Mouse (Mus musculus) brain, adult 2 months (tissue): ENCODE measurements around the gene Gadd45a.
"Not testable (repeated sequence)": the region's sequence is repeated elsewhere in the genome, so short reads cannot be mapped to it uniquely, and the experiment has no call there.

ENCODE experiments used
- DNase-seq: peaks from one replicate; pipeline ENCODE4 v3.0.0; 2011; ENCODE audit warnings: low read depth, low spot score

Gadd45a gene

DNA sequence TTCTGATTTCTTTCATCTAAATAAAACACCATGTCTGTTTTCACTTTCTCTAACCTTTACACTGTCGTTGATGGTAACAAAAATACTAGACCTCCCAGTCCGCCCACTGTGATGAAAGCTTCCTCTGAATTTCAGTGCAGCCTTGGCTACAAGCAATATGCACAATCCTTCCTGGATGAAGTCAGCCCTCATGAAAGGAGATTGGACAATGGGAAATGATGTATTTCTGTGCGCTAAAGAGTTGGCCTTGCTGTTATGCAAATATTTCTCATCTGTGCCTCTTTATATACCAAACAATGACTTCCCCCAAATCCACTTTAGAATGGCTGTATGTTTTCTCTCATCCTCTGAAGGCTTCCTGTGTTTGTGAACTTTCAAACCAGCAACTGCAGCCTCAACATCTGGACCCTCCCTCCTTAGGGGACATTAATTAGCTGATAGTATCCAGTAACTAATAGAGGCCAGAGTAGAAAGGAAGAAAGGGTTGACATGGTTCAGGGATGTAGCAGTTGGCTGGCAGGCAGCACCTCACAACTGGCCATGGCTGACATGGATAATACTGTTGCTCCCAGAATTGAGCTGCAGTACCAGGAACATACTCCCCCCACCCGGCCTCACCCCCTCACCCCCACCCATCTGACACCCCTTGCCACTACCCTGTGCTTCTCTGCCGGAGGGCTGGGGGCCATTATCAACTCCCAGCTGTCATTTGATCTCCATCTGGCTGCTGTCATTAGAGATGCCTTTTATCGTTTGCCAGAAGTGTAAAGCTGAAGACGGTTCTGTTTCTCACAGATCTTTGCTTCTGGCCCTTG lies 11.8 kb upstream of the Gadd45a start:
- DNase-seq: no peak

DNA sequence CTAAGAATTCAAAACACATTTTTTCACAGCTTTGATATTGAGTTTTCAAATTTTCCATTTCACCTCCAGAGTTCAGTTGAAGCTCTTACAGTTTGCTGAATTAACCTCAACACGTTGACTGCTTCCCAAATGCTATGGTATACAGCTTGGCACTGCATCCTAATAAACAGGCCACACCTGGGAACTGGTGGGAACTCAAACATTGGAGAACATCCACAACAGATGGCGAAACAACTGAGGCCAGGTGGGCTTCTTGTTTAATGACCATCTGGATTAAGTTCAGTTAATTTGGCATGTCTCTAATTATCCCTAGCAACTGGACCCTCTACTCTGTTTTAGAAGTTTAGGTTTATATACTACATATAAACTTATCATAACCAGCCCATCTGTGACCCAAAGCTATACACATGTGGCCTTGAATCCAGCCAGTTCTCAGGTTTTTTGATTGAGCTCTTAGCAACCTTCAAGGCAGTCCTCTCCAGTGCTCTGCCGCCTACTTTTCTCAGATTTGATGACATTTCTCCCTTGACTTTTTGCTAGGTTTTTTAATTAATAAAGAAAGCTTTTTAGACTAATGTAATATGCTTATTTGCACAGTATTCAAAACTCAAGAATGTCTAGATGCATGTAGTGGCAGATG lies 10.9 kb upstream of the Gadd45a start:
- no peak for DNase-seq

DNA sequence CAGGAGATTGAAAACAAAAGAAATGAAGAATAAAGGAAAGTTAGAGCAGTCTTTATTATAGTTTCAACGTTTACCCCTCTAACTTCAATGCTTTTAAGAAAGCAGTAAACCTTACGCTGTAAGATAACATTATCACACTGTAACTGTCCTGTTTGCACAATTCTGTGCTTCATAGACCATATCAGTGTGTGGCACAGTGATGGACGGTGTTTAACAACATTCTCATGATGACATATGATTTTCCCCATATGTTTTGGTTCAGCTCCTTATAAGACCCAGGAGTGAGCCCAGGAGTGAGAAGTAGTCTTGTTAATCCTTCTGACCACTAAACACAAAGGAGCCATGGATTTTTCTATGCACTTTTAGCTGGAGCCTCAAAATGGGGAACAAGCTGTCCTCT lies 9.7 kb upstream of the Gadd45a start:
- DNase-seq: no peak

DNA sequence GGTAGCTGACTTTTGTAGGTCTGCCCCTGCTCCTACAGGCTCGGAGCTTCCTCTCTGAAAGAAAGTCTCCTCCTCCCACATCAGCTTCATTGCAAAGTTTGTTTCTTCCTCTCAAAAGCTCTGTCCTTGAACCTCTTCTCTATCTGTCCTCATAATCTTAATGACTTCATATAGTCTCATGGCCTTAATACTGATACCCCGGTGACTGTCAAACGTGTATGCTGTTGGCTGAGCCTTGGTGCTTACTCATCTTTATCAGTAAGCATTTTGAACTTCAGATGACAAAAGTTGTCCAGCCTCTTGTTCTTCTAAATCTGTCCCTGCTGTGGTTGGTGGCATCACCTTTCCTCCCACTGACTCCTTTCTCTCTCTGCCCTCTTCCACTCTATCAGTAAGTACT lies 8.2 kb upstream of the Gadd45a start:
- DNase-seq: no peak

DNA sequence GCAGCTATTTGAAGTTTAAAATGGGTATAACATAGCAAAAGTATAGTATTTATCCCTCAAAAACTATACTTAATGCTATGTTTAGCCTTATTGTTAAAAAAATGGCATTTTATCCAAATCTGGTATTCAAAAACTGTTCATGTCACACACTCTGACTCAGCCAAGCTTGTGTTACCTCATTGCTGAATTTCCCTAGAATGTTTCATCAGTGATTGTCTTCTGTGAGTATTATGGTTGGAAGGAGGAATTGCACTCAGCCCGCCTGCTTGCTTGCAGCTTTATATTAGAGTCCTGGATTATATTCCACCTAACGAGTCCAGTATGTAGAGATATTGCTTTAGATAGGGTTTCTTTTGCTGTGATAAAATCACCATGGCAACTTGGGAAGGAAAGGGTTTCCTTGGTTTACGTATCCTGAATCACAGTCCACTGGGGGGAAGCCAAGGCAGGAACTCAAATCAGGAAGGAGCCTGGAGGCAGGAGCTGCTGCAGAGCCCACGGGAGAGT lies 3.7 kb upstream of the Gadd45a start:
- DNase-seq: no peak

DNA sequence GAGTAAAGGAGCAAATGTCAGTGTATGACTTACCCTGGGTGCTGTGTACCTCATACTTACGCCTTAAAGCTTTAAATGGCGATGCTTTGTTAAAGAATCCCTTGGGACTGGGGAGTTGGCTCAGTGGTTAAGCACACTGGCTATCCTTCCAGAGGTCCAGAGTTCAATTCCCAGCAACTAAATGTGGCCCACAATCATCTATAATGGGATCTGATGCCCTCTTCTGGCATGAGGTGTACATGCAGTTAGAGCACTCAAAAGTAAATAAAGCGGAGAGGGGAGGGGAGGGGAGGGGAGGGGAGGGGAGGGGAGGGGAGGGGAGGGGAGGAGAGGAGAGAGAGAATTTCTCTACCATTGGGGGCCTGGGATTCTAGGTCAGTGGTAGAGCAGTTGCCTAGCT lies 1.7 kb upstream of the Gadd45a start:
- no peak for DNase-seq

DNA sequence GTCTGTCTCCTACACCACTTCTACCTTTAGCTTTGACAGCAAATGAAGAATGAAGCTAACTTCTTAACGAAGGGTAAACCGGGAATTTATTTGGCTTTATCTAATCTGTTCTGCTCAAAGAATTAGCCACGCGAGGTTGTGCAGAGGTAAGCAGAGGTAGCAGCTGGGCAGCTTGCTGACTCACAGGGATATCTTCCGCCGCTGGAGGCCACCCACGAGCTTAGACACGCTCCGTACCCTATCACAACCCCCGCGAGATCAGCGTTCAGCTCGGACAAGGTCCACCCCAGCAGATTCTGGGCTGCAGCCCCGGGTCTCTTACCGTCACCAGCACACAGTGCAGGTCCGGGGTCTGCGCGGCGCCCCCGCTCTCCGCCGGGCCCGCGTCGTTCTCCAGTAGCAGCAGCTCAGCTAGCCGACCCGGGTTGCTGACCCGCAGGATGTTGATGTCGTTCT lies 873 bp downstream of the Gadd45a start:
- DNase-seq: peak; percentile 91

DNA sequence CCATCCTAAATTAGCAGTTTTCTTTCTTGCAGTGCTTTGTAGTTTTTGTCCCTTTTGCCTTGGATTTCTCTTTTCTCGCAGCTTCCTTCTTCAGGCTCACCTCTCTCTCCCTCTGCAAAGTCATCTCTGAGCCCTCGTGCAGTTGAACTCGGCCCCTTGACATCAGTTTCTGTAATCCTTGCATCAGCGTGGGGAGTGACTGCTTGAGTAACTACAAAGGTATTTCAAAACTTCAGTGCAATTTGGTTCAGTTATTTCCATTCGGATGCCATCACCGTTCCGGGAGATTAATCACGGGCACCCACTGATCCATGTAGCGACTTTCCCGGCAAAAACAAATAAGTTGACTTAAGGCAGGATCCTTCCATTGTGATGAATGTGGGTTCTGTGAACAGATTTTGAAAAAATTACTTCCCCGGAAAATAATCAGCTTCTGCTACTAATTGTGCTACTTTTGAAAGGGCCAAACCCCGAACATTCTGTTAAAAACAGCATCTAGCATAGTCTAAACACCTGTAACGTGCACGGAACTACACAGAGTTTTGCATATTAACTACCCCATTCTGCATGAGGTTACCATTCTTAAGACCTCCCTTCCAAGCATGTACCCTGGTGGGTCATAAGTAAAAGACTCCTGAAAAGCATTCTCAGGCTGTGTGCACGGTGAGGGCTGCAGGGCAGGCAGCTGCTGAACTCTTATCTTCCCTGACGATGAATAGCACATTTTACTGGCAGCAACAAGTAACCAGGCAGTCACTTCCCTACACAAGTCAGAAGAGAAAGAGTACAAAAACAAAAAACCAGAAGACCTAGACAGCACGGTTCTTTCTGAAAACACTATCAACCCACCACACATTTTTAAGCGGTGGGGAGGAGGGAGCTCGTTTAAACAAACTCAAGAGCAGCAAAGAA lies 1.6 kb downstream of the Gadd45a start:
- no peak for DNase-seq

DNA sequence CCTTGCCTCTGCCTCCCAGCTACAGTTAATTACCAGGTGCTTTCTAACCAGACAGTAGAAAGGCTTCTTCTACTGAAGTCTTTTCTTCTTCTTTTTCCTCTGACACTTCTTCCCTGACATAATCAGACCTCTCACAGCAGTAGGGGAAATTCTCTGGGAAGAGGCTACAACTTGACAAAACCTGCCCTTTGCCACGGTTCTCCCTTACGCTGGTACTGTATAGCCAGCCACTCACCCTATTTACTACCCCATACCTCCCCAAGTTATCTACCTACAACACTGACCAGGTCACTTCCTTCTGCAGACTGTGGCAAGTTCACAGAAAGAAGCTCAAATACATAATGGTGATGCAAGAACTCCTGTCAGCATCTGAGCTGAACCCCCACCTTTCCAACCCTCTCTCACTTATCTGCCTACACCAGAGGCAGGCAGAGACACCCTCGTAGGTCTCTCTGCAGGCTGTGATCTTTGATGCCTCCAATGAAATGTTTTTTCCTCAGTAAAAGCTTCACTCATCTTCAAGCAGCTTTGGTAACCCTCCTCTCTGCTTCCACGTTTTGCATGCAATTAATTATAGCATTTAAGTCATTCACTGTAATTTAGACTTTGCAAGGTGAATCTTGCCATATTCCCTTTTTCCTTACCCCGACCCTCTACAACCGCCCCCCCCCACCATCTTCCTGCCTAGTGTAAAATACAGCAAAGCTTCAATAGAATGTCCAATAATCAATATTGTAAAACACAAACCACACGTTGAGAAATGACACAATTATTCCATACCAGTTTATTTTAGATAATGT lies 2.7 kb downstream of the Gadd45a start:
- no peak for DNase-seq

DNA sequence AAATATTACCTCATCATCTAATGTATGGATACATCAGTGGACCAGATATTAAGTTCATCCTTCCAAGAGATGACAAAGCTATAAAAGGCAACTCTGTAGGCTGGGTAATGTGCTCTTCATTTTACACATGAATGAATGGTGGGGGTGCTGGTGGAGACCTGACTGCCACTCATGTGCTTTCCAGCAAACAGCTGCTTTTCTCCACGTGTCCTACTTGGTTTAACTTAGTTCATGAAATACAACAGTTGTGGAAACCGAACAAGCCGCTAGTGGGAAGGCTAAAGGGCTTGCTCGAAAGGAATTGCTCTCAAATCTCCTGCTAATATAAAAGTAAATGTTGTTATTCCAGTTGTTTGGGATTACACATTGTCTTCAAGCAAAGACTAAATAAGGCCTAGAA lies 3.7 kb downstream of the Gadd45a start:
- DNase-seq: no peak

DNA sequence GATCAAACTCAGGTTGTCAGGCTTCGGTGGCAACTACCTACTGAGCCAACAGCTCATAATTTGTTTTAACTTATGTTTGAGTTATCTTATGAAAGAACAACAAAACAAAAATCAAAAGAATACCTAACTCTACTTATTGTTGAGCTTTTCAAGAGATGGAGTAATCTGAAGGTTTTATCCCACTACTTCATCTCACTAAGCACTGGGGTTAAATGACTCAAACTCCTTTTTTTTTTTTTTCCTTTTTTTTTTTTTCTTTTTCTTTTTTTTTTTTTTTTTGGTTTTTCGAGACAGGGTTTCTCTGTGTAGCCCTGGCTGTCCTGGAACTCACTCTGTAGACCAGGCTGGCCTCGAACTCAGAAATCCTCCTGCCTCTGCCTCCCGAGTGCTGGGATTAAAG lies 4.3 kb downstream of the Gadd45a start:
- not testable (repeated sequence) for DNase-seq

DNA sequence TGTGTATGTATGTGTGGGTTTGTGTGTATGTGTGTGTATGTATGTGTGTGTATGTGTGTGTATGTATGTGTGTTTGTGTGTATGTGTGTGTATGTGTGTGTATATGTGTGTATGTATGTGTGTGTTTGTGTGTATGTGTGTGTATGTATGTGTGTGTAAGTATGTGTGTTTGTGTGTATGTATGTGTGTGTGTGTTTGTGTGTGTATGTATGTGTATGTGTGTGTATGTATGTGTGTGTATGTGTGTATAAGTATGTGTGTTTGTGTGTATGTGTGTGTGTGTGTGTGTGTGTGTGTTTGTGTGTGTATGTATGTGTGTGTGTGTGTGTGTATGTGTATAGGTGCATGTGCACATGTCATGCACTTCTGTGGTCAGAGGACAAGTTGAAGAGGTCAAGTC lies 4.7 kb downstream of the Gadd45a start:
- DNase-seq: not testable (repeated sequence)

DNA sequence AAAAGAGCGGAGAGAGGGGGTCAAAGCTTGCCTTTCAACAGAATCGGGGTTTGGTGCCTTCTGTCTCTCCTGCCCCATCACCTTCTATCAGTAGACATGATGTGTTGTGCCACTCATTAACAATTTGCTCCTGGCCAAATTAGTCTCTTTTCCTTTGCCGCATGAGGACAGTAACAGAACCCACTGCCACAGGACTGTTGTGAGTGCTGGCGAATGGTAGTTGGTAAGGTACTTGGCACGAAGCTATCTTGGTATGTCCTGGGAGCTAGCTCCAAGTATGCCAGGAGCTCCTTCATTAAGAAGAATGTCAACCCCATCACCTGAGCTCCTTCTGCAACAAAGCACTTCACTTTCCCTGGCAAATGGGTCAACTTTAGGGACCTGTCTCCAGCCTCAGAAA lies 6.4 kb downstream of the Gadd45a start:
- no peak for DNase-seq

DNA sequence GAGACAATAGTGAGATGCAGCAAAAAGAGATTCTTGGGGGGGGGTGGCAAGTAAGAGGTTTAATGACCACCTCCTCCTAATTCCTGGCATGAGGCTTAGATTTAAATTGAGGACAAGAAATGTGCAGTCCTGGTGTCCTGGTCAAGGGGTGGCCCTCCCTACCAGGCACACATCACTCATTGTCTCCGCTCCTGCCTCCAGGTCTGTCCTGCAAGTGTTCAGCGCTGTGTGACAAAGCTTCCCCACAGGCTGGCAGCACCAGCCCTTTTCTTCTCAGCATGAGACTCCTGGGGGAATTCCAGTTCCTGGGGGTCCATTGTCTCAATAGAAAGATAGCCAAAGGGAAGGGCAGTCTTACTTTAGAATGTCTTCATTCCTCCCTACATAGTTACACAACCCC lies 6.8 kb downstream of the Gadd45a start:
- DNase-seq: no peak

DNA sequence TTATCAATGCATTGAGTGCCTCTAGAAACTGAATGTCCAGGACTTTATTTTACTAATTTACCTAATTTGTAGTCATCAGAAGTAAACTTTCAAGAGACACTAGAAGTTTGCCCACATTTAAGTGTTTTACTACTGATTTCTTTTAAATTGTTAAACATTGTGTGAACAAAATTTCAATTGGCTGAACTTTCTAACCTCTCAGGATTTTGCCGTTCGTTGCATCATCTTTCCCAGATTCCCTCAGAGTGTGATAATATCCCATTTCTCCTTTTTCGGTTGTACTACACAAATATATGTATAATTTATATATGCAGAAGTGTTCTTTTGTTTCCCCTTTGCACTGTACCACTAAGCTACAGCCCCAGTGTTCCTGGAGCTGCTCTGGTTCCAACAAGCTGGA lies 7.3 kb downstream of the Gadd45a start:
- DNase-seq: no peak

DNA sequence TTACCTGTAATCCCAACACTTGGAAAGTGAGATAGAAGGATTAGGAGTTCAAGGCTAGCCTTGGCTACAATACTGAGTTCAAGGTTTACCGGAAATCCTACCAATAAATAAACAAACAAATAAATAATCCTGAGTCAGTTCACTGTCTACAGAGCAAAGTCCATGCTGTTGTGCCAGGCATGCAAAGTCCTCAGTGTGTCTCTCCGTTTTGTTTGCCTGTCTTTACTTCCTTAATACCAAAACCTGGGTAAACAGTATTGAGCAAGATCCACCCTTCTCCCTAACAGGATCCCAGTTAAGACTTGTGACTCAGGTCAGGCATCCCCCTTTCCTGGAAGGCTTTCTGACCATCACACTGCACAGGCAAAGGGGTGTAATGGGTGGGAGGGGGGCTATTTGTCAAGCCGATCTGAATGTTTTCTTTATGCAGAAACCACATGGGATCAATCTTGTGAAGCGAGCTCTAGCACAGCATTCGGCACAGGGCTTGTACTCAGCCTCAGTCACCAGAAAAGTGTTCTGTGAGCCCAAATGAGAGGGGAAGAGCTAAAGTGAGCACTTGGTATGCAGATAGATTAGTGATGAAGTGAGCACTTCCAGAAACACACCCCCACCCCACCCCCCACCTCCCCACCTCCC lies 7.8 kb downstream of the Gadd45a start:
- DNase-seq: no peak

DNA sequence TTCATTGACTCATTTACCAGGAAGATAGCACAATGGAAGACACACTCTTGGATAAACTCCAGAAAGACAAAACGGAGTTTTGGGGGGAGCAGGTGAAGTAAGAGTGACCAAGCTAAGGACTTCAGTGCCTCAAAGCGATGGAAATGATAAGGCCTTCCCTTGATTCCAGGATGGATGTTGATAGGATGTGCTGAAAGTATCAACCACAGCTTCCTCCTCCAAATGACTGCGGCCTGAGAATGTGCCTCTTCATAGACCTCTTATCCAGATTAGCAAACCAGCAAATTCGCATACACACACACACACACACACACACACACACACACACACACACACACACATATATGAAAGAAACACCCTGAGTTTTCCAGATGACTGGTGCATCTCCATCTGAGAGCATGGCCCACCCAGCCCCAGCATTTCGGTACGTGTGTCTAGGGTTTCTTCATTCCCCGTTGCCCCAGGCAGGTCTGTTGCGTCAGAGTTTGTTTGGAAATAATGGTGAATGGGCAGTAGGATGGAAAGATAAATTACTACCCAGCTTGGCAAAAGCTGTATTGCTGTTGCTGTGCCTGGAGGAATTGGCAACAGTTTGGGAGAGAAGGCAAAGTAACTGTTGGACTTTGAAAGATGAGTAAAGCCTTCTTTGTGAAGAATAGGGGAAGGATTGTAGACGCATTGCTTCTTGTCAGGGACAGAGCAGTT lies 9.7 kb downstream of the Gadd45a start:
- DNase-seq: no peak

DNA sequence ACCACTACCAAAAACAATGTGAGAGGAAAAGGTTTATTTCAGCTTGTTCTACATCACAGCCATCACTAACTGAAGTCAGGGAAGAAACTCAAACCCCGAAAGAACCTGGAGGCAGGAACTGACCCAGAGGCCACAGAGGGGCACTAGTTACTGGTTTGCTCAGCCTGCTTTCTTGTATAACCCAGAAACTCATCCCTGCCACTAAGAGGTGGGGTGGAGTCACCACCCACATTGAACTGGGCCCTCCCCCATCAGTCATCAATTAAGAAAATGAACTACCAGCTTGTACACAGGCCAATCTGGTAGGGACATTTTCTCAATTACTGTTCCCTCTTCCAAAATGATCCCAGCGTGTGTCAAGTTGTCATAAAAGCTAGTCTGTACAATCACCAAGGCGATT lies 10.6 kb downstream of the Gadd45a start:
- no peak for DNase-seq

DNA sequence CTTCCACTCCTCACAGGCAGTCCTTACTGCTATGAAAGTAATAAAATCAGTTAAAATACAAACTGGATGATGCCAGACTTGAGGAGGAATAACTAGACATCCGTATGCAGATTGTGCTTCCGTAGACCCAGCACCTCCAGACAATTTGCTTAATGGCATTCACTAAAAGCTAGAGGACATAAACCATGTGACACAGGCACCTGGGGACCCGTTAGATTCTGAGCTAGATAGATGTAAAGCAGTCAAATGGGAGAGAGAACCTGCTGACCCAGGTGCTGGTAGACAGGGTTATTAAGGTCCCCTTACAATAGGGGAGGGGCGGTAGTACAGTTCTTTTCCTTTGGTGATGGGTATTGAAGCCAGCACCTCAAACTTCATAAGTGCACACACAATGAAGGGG lies 13.5 kb downstream of the Gadd45a start:
- DNase-seq: no peak

DNA sequence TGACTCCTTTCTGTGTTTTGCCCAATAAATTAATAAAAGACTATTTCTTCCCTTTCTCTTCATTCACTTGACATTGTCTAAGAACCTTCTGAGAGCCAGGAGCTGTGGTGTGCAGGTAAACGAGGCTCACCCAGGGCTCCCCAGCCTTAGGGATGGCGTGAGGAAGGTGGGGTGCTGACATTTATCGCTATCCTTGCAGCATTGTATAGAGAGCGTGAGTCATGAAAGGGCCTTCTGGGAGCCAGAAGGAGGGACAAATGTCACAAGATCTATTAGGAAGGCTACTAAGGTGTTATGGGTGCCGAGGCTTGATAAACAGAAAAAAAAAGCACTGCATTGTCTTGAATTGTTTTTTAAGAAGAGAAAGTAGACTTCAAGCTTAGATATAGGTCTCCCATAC lies 15.9 kb downstream of the Gadd45a start:
- no peak for DNase-seq
